Mouse (Mus musculus) kidney, adult 2 months (tissue): Measurements from ENCODE around the gene Paqr4. TPM values are rescaled to one million over a fixed set of nuclear protein-coding genes. Genes with fewer than 3 reads are reported as not detected.

Experiments used
- DNase-seq: peaks from one replicate; pipeline ENCODE4 v3.0.0; 2021
- H3K27ac ChIP-seq: fragments of 200-500 bp; 2 replicates; pipeline ENCODE4 v1.5.1; 2012; ENCODE audit warnings: low read depth, low read length, control low read depth, inconsistent platforms; ENCODE audit not compliant: insufficient read depth
- H3K27me3 ChIP-seq: fragments of 200-500 bp; replicated peaks from 2 replicates; pipeline ENCODE4 v1.6.1; 2012; ENCODE audit warnings: mild to moderate bottlenecking, moderate library complexity, low read length, inconsistent platforms; ENCODE audit not compliant: control insufficient read depth, insufficient read depth
- H3K36me3 ChIP-seq: fragments of 200-500 bp; 2 replicates; pipeline ENCODE4 v1.6.1; 2012; ENCODE audit warnings: mild to moderate bottlenecking, moderate library complexity, low read length, inconsistent platforms; ENCODE audit not compliant: control insufficient read depth, insufficient read depth
- H3K4me1 ChIP-seq: fragments of 200-500 bp; 2 replicates; pipeline ENCODE4 v1.6.1; 2011; ENCODE audit warnings: low read length; ENCODE audit not compliant: control insufficient read depth, insufficient read depth
- H3K4me3 ChIP-seq: fragments of 200-500 bp; 2 replicates; pipeline ENCODE4 v1.5.1; 2011; ENCODE audit warnings: mild to moderate bottlenecking, low read depth, low read length, control low read depth; ENCODE audit not compliant: insufficient read depth
- CTCF ChIP-seq: fragments of 200-500 bp; conservative IDR thresholded peaks from 2 replicates; pipeline ENCODE4 v1.5.1; 2011; ENCODE audit warnings: low read depth, mild to moderate bottlenecking, control low read depth, low read length, moderate library complexity, mixed read lengths; ENCODE audit not compliant: insufficient read depth, insufficient read length
- POLR2A ChIP-seq: fragments of 200-500 bp; IDR thresholded peaks from one replicate; pipeline ENCODE4 v1.6.1; 2011; ENCODE audit warnings: low read depth, low read length, control low read depth
- WGBS: fragments of 180-500 bp; shearing (Covaris S2); methylation state at CpG from one replicate; pipeline ENCODE4 v1.1.7; 2018; 5-methylcytosine and 5-hydroxymethylcytosine counted together
- polyA plus RNA-seq: library from polyadenylated mRNA; depleted of rRNA; stranded (reverse); fragments of >200 nt; gene quantifications from 2 replicates; pipeline ENCODE4 v1.2.3, GENCODE M21; 2012

The Paqr4 gene
- polyA plus RNA-seq, 1 experiment = 9.7 TPM

DNA sequence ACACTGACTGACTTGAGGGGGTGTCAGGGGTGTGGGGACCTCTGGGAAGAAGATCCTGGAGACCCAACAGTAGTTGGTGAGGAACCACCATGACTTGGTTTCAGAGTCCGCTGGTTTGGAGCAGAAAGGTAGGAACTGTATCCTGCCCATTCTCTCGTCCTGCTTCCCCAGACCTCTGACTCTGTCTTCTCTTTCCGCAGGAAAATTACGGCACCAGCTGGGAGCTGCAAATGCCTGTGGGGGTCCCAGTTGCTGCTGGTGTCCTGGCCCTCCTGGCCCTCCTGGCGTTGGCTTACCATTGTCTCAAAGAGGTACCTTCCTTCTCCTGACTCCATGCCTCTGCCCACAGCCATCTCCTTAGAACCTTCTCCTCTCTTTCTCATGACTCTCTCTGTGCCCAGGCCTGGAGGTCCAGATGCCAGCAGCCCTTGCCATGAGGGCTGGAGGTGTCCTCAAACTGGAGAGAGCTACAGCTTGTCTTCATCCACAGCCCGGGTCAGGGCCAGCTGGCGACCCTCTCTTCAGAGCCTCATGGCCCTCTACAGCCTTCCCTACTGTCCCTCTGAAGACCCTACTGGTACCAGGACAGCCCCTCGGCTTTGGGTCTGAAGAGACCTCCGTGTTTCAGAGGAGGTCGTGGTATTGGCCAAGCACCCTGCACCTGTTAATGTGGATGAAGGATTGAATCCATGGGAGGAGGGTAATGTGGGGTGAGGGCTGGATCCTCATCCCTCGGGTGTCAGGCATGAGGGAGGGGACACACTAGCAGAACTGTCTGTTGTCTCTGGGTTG, 8.9 kb upstream of the Paqr4 start:
- 77% methylated on average over 11 of the region's 11 CpGs for WGBS
- no peak for DNase-seq
- TF ChIP-seq POLR2A = no peak
- TF ChIP-seq CTCF = no peak

GRCm38 (mm10) chr17:23748631-23749391, 8.1 kb upstream of the Paqr4 start:
- no peaks in the 10 kb centered on the region for H3K36me3 ChIP-seq
- H3K27ac ChIP-seq = peak overlapping the region; percentile 54
- peaks cover 4% of the 10 kb centered on the region; the same call in 1 of the 2 replicates for H3K27me3 ChIP-seq
- H3K4me3 ChIP-seq = peak overlapping the region; percentile 49
- TF ChIP-seq POLR2A (no peak), CTCF (peak; percentile 71)
- H3K4me1 ChIP-seq = no peaks in the 10 kb centered on the region
- WGBS = 17% methylated on average over 10 of the region's 10 CpGs
- peak; percentile 93 for DNase-seq

More for the DNA sequence above, 8.9 kb upstream of the Paqr4 start:
- no peaks in the 10 kb centered on the region for H3K4me1 ChIP-seq
- H3K27me3 ChIP-seq = peaks cover 4% of the 10 kb centered on the region; the same call in 1 of the 2 replicates
- H3K27ac ChIP-seq = peak overlapping the region; percentile 54
- no peaks in the 10 kb centered on the region for H3K36me3 ChIP-seq
- peak overlapping the region; percentile 49 for H3K4me3 ChIP-seq

- WGBS = 20% methylated on average over 6 of the region's 6 CpGs
- H3K27me3 ChIP-seq = peaks cover 4% of the 10 kb centered on the region; the same call in 1 of the 2 replicates
- H3K4me3 ChIP-seq = no peak overlapping the region
- no peak for DNase-seq
- H3K4me1 ChIP-seq = no peaks in the 10 kb centered on the region
- H3K36me3 ChIP-seq = no peaks in the 10 kb centered on the region
- TF ChIP-seq CTCF (no peak), POLR2A (no peak)
- no peak overlapping the region for H3K27ac ChIP-seq
Measured at GRCm38 (mm10) chr17:23748026-23748425, 7.4 kb upstream of the Paqr4 start.

GRCm38 (mm10) chr17:23747471-23747870, 6.8 kb upstream of the Paqr4 start:
- Histone ChIP-seq H3K27ac (no peak overlapping the region), H3K36me3 (no peaks in the 10 kb centered on the region), H3K27me3 (peaks cover 4% of the 10 kb centered on the region; the same call in 1 of the 2 replicates), H3K4me1 (no peaks in the 10 kb centered on the region), H3K4me3 (no peak overlapping the region)
- no peak for DNase-seq
- TF ChIP-seq POLR2A = no peak
- TF ChIP-seq CTCF = no peak
- WGBS = 90% methylated on average over 3 of the region's 3 CpGs

- TF ChIP-seq CTCF (no peak), POLR2A (no peak)
- H3K27ac ChIP-seq = no peak overlapping the region
- WGBS = 85% methylated on average over 3 of the region's 3 CpGs
- no peaks in the 10 kb centered on the region for H3K4me1 ChIP-seq
- DNase-seq = no peak
- peaks cover 4% of the 10 kb centered on the region; the same call in 1 of the 2 replicates for H3K27me3 ChIP-seq
- H3K4me3 ChIP-seq = no peak overlapping the region
- H3K36me3 ChIP-seq = no peaks in the 10 kb centered on the region
Measured at GRCm38 (mm10) chr17:23746767-23747166, 6.1 kb upstream of the Paqr4 start.

GRCm38 (mm10) chr17:23746311-23746710, 5.6 kb upstream of the Paqr4 start:
- no peak for DNase-seq
- 32% methylated on average over 12 of the region's 12 CpGs for WGBS
- Histone ChIP-seq H3K4me3 (no peak overlapping the region), H3K36me3 (no peaks in the 10 kb centered on the region), H3K27ac (no peak overlapping the region), H3K4me1 (no peaks in the 10 kb centered on the region), H3K27me3 (peaks cover 4% of the 10 kb centered on the region; the same call in 1 of the 2 replicates)
- no peak for TF ChIP-seq POLR2A
- TF ChIP-seq CTCF = no peak
